Mouse (Mus musculus): ENCODE results near the gene Zfp568.

The Zfp568 gene

DNA sequence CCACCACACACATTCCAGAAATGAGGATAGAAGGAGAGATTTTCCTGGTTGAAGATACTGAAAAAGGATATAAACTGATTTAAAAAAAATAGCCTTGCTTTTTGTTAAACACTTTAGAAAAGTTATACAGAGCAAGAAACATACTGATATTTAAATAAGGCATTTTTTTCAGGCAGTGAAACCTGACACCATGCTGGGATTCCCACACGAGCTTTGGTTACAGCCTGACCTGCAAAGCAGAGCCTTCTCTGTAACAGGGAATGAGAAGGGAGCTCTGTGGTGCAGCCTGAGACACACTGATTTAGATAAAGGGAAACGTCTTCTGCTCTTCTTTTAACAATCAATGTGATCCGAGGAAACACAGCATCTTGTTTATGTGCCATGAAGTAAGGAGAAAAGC, 69.8 kb downstream of the Zfp568 start:
- no peak for DNase-seq (ENCODE audit: low spot score)

DNA sequence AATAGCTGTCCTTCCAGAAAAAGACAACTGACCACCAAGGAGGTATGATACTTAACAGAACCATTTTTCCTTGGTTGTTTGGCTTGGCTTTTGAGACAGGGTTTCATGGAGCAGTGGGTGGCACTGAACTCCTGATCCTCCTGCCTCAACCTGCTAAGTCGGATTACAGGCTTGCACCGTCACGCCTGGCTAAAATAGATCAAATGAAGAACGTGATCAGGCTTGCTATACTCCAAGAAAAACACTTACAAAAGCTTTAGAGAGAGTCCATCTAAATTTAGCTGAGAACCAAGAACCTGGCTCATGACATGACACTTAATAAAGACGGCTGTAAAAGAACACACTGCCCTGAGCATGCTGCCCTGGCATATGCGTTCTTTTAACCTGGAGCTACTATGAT, 76.6 kb downstream of the Zfp568 start:
- no peak for DNase-seq (ENCODE audit: low spot score)

DNA sequence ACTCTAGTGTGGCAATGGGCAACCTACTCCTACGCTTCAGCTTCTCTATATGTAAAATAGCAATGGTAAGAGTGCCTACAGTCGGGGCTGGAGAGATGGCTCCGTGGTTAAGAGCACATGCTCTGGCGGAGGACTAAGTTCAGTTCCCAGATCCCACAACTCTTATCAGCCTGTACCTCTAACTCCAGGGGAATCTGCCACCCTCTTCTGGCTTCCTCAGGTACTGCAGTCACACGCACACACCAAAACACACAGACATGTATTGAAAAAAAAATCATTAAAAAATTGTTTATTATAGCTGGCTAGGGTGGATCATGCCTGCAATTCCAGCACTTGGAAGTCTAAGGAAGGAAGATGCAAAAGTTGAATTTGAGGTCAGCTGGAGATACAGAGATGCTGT, 78.7 kb downstream of the Zfp568 start:
- no peak for DNase-seq (ENCODE audit: low spot score)

DNA sequence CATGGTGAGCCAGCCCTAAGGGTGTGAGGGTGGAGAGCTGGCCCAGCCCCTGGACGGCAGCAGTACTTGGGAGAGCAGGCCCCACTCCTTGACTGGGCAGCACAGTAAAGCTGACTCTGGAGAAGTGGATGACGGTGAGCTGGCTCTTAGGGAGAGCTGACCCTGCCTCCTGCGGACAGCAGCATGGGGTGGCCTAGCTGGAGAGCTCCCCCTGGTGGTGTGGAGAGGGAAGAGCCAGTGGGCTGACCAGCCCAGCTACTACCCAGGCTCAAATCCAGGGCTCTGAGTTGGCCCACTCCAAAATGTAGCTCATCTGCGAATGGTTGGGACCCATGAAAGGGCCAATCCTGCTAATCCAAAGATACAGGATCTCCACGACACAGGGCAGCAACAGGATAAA, 80.9 kb downstream of the Zfp568 start:
- no peak for DNase-seq (ENCODE audit: low spot score)

DNA sequence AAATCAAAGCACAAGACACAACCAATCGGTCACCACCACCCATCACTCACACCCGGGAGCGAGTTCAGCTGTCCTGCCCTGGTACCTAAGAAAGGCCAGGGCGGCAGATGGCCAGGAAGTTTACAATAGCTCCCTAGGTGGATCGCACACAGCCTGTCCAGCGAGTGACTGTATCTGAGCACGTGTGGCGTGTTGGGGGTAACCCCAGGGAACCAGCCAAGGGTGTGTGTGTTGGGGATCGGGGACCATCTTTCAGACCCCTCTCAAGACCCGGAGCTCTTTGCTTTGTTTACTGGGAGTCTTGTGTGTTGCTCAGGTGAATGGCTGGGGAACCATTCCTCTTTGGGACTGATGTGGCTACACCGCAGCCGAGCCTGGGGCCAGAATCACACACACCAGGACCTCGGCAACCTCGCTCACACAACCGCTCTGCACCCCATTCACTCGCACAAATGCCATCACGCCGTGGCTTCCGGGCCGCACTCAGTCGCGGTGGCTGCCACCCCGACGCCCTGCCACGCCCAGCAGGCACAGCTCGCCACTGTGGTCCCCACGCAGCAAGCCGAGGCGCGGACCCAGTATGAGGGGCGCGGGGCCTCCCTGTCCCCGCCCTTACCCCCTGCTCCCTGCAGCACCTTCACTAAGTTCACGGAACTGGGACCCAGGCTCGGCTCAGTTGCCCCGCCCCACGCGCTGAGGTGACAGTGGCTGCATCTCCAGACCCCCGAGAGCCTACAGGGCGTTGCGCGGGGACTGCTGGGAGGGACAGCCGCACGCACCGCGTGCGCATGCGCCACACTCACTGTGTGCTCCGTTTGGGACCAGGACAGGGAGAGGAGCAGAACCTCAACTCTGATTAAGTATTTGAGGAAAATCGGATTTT, 88.6 kb downstream of the Zfp568 start, which contains the start of gene Zfp82:
TSS of gene Zfp82 (minus strand) at position 755 of the 883 bp plus-strand sequence.
- peak; percentile 79 for DNase-seq (ENCODE audit: low spot score)
